Mouse (Mus musculus) retina, postnatal 7 days (tissue): ENCODE measurements around the gene Cbs.
A peak's percentile ranks its signal among the peaks of the same experiment; 100 is the strongest.

Experiments
- DNase-seq: peaks from one replicate; pipeline ENCODE4 v3.0.0-alpha.2; 2012; ENCODE audit warnings: low read depth, low spot score

Cbs gene

GRCm38 (mm10) chr17:31590846-31591245, 46.2 kb downstream of the Cbs start:
- DNase-seq = no peak

DNA sequence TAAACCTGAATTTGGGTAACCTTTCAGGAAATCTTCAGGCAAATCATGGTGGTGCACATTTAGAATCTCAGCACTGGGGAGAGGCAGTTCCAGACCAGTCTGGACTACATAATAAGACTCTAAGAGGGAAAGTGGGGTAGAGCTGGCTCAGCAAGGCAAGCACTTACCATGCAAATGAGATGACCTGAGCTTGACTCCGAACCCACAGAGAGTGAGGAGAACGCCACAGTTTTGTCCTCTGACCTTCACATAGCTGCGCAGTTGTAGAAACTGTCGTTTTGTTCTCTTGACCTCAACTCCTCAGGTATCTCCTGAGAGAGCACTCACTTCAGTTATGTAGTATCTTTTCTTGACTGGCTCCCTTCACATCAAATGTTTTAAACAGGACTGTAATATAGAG, 48.3 kb downstream of the Cbs start:
- no peak for DNase-seq

DNA sequence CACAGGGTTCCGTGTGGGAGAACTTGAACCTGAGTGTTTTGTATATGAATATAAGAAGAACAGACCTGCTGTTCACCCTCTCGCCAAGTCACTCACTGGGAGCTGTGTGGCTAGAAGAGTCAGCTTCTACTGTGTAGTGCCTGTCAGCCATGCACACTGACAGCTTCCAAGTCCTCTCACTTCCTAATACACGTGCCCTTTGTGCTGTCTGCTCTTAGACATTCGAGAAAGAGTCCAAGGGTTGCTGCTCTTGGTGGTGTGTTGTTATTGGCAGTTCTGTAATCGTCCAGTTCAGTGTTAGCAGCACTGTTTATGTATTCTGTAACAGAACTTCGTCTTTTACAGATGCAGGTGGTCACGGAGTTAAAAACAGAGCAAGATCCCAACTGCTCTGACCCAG, 48.9 kb downstream of the Cbs start:
- DNase-seq = no peak

DNA sequence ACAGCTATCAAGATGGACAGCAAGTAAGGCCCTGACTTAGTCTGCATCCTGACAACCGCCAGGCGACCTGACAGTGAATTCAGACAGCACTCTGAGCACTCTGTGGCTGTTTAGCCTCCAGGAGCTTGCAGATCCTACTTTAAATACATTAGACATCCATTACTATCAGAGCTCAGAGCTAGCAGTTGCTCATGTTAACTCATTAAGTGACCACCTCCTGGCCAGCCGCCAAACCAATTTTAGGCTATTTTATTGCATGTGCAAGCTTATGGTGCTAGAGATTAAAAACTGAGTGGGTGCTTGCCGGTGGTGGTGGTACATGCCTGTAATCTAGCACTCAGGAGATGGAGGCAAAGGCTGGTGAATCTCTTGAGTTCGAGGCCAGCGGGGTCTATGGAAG, 53.3 kb downstream of the Cbs start:
- peak; percentile 13 for DNase-seq

DNA sequence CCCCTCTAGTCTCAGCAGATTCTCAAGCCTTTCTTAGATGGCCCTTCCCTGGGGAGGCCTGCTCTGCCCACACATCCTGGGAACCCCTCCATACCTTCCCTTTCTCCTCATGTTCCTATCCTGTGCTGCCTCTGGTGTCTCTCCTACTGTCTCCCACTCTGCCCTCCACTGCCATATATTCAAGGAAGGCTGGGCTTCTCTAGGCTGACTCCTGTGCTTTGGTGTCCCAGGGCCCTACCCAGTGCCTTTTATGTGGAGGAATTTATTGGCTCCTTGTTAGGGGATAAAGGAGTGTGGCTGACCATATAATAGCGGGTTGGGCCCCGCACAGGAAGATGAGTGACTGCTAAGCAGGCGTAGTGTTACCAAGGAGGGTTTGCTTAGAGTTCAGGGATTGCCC, 53.9 kb downstream of the Cbs start:
- no peak for DNase-seq

- no peak for DNase-seq
Observed at GRCm38 (mm10) chr17:31580344-31580743, 56.7 kb downstream of the Cbs start.

GRCm38 (mm10) chr17:31576394-31577175, 60.5 kb downstream of the Cbs start:
- DNase-seq = no peak

GRCm38 (mm10) chr17:31574662-31575061, 62.4 kb downstream of the Cbs start:
- DNase-seq = no peak

GRCm38 (mm10) chr17:31571689-31572088, 65.3 kb downstream of the Cbs start:
- DNase-seq = no peak

DNA sequence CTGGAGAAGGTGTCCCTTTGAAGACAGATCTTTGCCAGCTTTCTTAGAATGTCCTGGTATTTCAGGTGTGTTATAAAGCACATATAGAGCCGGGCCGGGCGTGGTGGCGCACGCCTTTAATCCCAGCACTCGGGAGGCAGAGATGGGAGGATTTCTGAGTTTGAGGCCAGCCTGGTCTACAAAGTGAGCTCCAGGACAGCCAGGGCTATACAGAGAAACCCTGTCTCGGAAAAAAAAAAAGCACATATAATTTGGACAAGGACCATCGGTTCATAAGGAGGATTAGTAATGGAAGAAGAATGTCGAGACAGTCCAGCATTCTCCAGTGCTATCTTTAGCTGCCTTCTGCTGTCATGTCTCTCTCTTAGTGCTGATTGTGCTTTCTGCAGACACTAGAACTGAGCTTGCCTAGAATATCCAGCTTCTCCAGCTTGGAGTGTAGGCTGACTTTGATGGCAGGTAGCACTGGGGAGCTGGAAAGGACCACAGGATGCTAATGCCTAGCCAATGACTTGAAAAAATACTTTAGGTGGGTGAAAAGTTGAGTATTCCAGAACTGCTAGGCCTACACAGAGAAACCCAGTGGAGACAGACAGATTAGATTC, 66.6 kb downstream of the Cbs start:
- no peak for DNase-seq

DNA sequence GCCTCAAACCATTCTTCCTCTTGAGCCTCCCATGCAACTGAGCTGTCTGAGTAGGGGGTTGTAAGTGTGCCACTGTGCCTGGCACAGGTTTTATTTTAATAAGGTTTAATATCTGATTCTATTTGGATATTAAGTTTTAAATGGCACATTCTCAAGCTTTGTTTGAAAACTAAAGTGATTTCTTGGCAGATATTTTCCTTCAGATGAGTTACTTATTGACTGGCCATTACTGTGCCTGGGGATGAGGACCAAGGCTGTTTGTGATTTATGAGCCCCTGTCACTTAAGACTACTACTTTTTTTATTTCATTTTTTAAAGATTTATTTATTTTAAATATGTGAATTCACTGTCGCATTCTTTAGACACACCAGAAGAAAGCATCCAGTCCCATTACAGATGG, 67.3 kb downstream of the Cbs start:
- no peak for DNase-seq

GRCm38 (mm10) chr17:31566276-31566675, 70.8 kb downstream of the Cbs start:
- no peak for DNase-seq

- DNase-seq = no peak
Observed at GRCm38 (mm10) chr17:31565141-31566056, 71.6 kb downstream of the Cbs start.

DNA sequence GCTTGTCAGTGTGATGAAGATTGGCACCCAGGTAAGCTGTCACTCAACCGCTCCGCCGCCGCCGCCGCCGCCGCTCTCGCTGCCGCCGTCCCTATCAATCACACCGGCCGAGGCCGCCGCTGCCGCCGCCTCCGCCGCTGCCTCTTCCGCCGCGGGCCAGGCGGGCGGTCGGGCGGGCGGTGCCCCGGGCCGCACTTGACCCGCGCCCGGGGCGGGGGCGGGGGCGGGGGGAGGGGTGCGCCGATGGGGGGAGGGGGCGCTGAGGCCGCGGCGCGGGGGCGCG, 72.2 kb downstream of the Cbs start:
- DNase-seq = no peak

- DNase-seq = peak; percentile 99
Observed at GRCm38 (mm10) chr17:31564015-31564857, 72.8 kb downstream of the Cbs start, which contains the start of gene Pknox1. Gene Pknox1 (plus strand): TSS chr17:31564734.

DNA sequence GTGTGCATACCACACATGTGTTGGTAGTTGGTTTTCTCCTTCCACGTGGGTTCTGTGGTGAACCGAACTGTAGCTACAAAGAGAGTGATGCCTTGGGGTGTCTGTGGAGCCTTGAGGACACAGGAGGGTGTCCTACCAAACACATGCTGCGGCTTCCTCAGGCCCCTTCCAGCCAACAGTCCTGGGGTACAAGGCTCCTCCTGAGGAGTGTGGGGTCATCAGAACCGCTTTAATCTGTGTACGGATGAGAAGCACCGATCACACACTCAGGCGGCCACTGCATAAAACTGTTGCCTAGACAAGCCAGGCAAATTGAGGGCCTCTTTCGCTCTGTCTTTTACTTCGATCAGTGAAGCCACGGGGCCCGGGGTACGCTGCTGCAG, 73.4 kb downstream of the Cbs start:
- no peak for DNase-seq

GRCm38 (mm10) chr17:31559021-31559789, 77.8 kb downstream of the Cbs start:
- no peak for DNase-seq
